14 mouse cellular contexts compared by ENCODE assay signal in genomic region chr17:44588470-44588869, GRCm38 (mm10).
"Had no signal": no experiment of that assay in that cellular context is flagged by ENCODE, and none has a peak within 500 bp of the region (broad histone marks: within the 10 kb centered on the region; RNA-seq: fewer than 3 reads in every experiment).

No protein-coding gene starts in this region.

- H3K27ac ChIP-seq: left cerebral cortex, adult 2 months; limb, embryonic 10.5 days; liver, embryonic 15.5 days; midbrain, embryonic 10.5 days; neural tube, embryonic 13.5 days had no signal

- ATAC-seq: lung, postnatal 0 days; midbrain, embryonic 16.5 days had no signal

- H3K9ac ChIP-seq: liver, embryonic 15.5 days; neural tube, embryonic 13.5 days had no signal

- DNase-seq: lung, adult 2 months; lung, postnatal 36 days; right cerebral cortex, postnatal 4 days; spleen, adult 18-20 months; thymus, adult 18-20 months; thymus, postnatal 14 days had no signal

- H3K4me1 ChIP-seq: liver, embryonic 15.5 days had no signal

- H3K4me3 ChIP-seq: left cerebral cortex, adult 2 months; limb, embryonic 10.5 days; liver, embryonic 15.5 days; midbrain, embryonic 10.5 days; neural tube, embryonic 13.5 days had no signal

- H3K36me3 ChIP-seq: limb, embryonic 10.5 days; liver, embryonic 15.5 days; midbrain, embryonic 10.5 days; neural tube, embryonic 13.5 days had no signal

- H3K9me3 ChIP-seq: limb, embryonic 10.5 days; liver, embryonic 15.5 days; midbrain, embryonic 10.5 days; neural tube, embryonic 13.5 days had no signal

- H3K27me3 ChIP-seq: liver, embryonic 15.5 days; neural tube, embryonic 13.5 days had no signal

- H3K4me2 ChIP-seq: liver, embryonic 11.5 days; liver, embryonic 15.5 days; neural tube, embryonic 13.5 days had no signal
